Mouse (Mus musculus): ENCODE data around the gene Gm29427.
"Not testable (repeated sequence)": the region's sequence is repeated elsewhere in the genome, so short reads cannot be mapped to it uniquely, and the experiment has no call there.

Gm29427 gene

GRCm38 (mm10) chr1:130731741-130732337, 16.2 kb upstream of the Gm29427 start, which contains the start of gene AA986860:
TSS of gene AA986860 (plus strand) at chr1:130731976.
- in situ Hi-C loops (cut with MseI, MboI): no loop called here

GRCm38 (mm10) chr1:130729153-130729552, 13.6 kb upstream of the Gm29427 start, which contains the start of gene Pfkfb2:
TSS of gene Pfkfb2 (minus strand) at chr1:130729253.
- in situ Hi-C loops (cut with MseI, MboI): no loop called here

- in situ Hi-C loops (cut with MseI, MboI): no loop called here
These were observed 13.1 kb upstream of the Gm29427 start for GRCm38 (mm10) chr1:130728708-130729107.

GRCm38 (mm10) chr1:130728070-130728469, 12.5 kb upstream of the Gm29427 start:
- in situ Hi-C loops (cut with MseI, MboI): no loop called here

- in situ Hi-C loops (cut with MseI, MboI): no loop called here
These were observed 10.8 kb upstream of the Gm29427 start for GRCm38 (mm10) chr1:130726396-130726795.

GRCm38 (mm10) chr1:130724206-130724605, 8.6 kb upstream of the Gm29427 start:
- in situ Hi-C loops (cut with MseI, MboI): no loop called here

GRCm38 (mm10) chr1:130717291-130717871, 1.8 kb upstream of the Gm29427 start, which contains the start of gene Yod1:
TSS of gene Yod1 (plus strand) at chr1:130717327.
- in situ Hi-C loops (cut with MseI, MboI): no loop called here

- in situ Hi-C loops (cut with MseI, MboI): no loop called here
These were observed 1.1 kb upstream of the Gm29427 start for GRCm38 (mm10) chr1:130716513-130717290.

- in situ Hi-C loops (cut with MseI, MboI): no loop called here
These were observed 566 bp upstream of the Gm29427 start for GRCm38 (mm10) chr1:130716218-130716512.

GRCm38 (mm10) chr1:130714046-130714445, 1.6 kb downstream of the Gm29427 start:
- in situ Hi-C loops (cut with MseI, MboI): no loop called here

- in situ Hi-C loops (cut with MseI, MboI): no loop called here
These were observed 5.1 kb downstream of the Gm29427 start for GRCm38 (mm10) chr1:130710283-130711080.

GRCm38 (mm10) chr1:130703613-130704012, 12.0 kb downstream of the Gm29427 start:
- in situ Hi-C loops (cut with MseI, MboI): no loop called here

GRCm38 (mm10) chr1:130701976-130702375, 13.6 kb downstream of the Gm29427 start:
- in situ Hi-C loops (cut with MseI, MboI): no loop called here

GRCm38 (mm10) chr1:130699937-130700633, 15.5 kb downstream of the Gm29427 start:
- in situ Hi-C loops (cut with MseI, MboI): loop anchor here in 1 of 2 experiments (10.0 kb wide), 1 partner anchor 75 kb away; no protein-coding TSS in a partner anchor

- in situ Hi-C loops (cut with MseI, MboI): loop anchor here in 1 of 2 experiments (10.0 kb wide), 1 partner anchor 76 kb away; no protein-coding TSS in a partner anchor
These were observed 17.0 kb downstream of the Gm29427 start for GRCm38 (mm10) chr1:130698601-130699000.

- in situ Hi-C loops (cut with MseI, MboI): no loop called here
These were observed 31.7 kb downstream of the Gm29427 start for GRCm38 (mm10) chr1:130683905-130684304.

- in situ Hi-C loops (cut with MseI, MboI): no loop called here
These were observed 33.8 kb downstream of the Gm29427 start for GRCm38 (mm10) chr1:130681656-130682413.

GRCm38 (mm10) chr1:130681075-130681474, 34.5 kb downstream of the Gm29427 start:
- in situ Hi-C loops (cut with MseI, MboI): no loop called here

GRCm38 (mm10) chr1:130678551-130678950, 37.0 kb downstream of the Gm29427 start:
- in situ Hi-C loops (cut with MseI, MboI): no loop called here

GRCm38 (mm10) chr1:130663576-130663975, 52.0 kb downstream of the Gm29427 start:
- in situ Hi-C loops (cut with MseI, MboI): not testable (repeated sequence)

Data from mouse trophoblast stem cell (cell line).